Mouse (Mus musculus) MEL-GATA-1-ER (cell line): ENCODE data around the gene Itga10.

Experiments
- DNase-seq: peaks from one replicate; pipeline ENCODE4 v3.0.0-alpha.2; 2012; ENCODE audit warnings: low read depth; ENCODE audit errors: extremely low read depth

Itga10 gene

DNA sequence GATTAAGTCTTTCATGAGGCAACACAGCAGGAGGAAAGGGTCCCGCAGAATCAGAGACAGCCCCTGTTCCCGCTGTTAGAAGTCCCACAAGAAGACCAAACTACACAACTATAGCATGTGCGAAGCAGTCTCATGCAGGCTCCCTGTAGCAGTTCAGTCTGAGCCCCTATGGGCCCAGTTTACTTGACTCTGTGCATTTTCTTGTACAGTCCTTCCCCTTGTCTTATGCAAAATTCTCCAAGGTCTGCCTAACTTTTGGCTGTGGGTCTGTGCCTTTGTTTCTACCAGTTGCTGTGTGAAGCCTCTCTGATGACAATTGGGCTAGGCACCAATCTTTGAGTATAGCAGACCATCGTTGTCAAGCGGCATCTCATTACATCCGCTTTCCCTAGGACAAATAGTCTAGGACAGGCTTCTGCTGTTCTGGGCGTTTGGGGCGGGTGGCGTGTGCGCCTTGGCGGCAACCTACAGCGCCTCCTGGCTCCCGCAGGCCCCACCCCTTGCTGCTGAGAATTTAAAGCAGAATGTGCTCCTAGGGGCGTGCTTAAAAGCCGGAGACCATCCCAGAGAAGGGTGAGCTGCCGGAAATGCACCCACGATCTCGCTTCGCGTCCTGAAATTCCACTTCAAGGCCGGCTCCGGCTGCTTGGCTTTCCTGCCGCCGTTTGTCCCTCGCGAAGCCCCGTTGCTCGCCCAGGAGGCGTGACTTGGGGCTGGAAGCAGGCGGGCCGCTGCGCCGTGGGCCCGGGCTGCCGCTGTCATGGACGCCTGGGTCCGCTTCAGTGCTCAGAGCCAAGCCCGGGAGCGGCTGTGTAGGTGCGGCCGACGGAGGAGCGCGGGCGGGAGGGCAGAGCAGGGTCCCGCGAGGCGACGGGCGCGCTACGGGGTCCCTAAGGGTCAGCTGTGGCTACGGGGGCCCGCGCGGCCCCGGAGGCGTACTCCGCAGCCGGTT, 10.2 kb upstream of the Itga10 start, which contains the start of the genes Pex11b and Gm42957:
Gene Pex11b, plus strand, starts transcription at position 449 of the 952 bp plus-strand sequence.
Gene Gm42957, plus strand, starts transcription at position 547 of the 952 bp plus-strand sequence.
- DNase-seq: peak; percentile 95

DNA sequence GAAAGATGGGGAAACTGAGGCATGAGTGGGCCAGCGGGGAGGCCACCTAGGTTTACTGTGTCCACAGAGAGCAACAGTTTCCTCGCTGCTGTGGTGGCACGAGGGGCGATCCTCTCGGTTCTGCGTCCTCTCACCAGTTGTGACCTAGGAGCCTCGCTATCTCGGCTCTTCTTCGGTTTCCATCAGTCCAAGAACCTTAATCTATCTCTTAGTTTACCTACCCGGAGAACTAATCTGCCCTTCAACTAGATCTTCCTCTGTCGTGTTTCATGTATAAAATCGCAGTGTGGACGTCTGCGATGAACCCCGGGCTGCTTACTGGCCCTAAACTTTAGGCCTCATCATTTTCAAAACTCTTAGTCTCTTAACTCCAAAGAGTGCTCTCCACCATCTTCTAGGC, 9.5 kb upstream of the Itga10 start:
- peak; percentile 47 for DNase-seq

DNA sequence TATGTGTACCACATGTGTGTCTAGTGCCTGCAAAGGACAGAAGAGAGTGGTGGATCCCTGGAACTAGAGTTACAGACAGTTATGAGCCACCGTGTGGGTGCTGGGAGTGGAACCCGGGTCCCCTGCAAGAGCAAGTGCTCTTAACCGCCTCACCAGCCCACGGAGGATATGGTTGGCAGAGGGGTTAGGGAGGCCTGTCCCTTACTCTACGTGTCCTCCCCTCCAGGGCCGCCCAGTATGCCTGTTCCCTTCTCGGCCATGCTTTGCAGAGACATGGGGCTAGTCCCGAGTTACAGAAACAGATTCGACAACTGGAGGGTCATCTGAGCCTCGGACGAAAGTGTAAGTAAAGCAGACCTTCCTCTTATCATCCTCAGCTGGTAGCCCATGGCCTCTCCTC, 8.9 kb upstream of the Itga10 start:
- DNase-seq: no peak

- DNase-seq: peak; percentile 81
Observed at GRCm38 (mm10) chr3:96639219-96639618, 6.2 kb upstream of the Itga10 start.

GRCm38 (mm10) chr3:96647365-96647764, 2.0 kb downstream of the Itga10 start:
- DNase-seq: no peak

- DNase-seq: peak; percentile 76
Observed at GRCm38 (mm10) chr3:96660901-96661300, 15.5 kb downstream of the Itga10 start.

DNA sequence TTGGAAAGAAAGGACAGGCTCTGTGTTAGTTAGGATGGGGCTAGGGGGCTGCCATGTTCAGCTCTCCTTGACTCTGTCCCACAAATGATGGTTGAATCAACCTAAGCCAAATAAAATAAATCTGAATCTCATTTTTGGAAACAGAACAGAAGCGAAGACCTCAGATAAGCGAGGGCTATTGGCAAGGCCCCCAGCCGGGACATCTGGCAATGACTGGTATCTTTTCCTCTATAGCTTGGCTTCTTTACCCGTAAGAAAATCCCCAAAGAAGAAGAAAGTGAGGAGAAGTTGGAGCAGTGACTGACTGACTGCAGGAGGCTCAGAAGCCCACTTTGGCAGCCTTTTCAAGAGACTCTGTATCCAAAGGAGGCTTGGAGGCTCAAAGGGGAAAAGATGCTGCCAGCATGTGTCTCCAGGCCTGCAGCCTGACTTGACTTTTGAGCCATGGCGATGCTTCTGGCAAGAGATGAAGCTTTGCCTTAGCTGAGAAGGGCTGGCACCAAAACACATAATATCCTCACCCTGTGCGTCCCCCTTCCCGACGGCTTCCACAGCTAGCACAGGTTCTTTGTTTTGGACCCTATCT, 17.4 kb downstream of the Itga10 start:
- no peak for DNase-seq

DNA sequence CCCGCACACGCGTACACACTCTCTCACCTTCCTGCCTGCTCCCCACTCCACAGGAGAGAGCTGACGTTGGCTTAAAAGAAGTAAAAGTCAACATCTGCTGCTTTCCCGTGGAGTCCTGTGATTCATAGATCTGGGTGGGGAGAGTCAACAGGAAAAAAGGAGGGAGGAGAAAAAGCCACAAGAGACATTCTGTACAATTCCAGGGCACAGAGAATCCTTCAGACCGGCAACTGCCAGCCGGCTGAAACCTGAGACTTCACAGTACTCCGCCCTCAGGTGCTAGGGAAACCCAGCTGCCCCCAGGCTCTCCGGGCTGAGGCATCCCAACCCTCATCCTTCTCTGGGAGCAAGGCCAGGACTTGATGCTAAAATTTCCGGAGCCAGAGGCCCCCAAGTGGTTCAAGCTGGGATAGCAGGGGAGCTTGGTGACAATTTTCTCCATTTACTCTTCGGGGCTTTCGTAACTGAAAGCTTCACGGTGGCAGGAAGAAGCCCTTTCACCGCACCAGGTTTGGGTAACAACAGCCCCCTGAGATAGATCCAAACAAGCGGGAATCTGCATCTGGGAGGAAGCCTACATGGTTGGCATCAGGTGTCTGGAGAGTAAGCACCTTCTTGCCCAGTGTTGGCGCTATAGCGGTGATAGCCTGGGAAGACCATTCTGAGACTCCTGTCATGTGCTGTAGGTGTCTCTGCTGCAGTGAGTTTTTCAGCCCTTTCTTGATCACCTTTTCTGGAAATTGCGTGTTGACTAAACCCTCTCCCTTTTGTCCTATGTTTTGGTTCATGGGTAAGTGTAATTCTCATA, 18.3 kb downstream of the Itga10 start:
- DNase-seq: peak; percentile 77

DNA sequence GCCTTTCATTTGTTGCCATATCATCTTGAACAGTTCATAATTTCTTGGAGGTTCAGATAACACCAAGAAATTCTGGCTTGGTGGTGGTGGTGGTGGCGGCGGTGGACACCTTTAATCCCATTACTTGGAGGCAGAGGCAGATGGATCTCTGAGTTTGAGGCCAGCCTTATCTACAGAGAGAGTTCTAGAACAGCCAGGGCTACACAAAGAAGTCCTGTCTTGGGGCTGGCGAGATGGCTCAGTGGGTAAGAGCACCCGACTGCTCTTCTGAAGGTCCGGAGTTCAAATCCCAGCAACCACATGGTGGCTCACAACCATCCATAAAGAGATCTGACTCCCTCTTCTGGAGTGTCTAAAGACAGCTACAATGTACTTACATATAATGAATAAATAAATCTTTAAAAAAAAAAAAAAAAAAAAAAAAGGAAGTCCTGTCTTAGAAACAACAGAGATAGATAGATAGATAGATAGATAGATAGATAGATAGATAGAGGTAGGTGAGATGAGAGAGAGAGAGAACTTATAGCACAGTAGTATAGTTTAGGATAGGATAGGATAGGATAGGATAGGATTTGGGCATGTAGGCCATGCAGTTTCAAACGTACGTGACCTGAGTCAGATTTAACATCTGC, 20.5 kb downstream of the Itga10 start:
- DNase-seq: peak; percentile 46

DNA sequence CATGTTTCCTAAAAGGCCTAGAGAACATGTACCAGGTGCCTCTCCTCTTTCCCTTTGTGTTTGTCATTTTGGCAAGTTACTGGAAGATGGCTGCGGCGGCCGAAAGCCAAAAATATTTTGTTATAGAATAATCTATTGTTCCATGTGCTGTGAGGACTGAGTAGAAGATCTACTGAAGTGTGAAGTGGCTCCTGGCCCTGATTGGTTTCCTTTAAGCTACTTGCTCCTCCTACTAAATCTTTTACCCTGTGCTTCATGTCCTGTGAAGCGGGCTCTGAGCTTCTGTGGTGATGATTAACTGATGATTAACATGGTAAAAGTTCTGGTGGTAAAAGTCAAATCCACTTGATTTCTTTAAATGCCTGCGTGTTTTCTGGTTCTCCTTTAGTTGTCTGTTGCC, 21.5 kb downstream of the Itga10 start:
- no peak for DNase-seq

- peak; percentile 62 for DNase-seq
Observed at GRCm38 (mm10) chr3:96667316-96667715, 21.9 kb downstream of the Itga10 start.

DNA sequence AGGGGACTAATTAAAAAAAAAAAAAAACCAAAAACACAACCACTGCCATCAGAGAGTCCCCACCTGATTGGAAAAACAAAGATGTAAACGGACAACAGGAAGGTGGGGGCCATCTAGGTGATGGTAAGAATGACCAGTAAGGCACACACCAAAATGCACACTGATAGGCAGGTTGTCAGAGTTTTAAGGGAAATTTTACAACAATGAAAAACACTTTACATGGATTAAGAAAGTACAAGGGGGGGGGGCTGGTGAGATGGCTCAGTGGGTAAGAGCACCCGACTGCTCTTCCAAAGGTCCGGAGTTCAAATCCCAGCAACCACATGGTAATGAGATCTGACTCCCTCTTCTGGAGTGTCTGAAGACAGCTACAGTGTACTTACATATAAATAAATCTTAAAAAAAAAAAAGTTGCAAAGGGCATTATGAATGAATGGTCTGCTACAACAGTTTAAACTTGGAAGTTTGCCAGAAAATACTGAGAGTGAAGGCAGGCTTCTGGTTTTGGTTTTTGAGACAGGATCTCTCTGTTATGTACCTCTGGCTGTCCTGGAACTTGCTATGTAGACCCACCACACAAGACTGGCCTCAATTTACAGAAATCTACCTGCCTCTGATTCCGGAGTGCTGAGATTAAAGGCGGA, 23.2 kb downstream of the Itga10 start:
- DNase-seq: no peak

- peak; percentile 98 for DNase-seq
Observed at GRCm38 (mm10) chr3:96669727-96670468, 24.5 kb downstream of the Itga10 start, which contains the start of gene Ankrd35. TSS of gene Ankrd35 (plus strand) at chr3:96670131.

- no peak for DNase-seq
Observed at GRCm38 (mm10) chr3:96671519-96671918, 26.1 kb downstream of the Itga10 start.

DNA sequence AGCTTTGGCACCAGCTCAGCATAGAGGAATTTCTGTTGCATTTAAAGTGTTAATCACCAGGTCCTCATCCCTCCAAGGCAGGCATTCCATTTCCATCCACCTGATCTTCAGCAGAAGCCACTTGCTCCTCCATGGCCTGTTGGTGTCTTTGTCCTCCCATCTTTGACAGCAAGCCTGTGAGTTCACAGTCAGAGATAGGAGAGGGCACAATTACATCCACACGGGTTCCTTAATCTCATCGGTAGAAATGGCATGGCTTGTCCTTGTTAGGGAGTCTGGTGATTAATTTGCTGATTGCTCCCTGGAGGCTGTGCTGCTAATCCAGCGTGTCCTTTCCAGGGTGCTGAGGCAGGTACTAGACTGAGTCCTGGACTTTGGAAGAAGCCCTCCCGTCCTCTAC, 28.1 kb downstream of the Itga10 start:
- DNase-seq: no peak

DNA sequence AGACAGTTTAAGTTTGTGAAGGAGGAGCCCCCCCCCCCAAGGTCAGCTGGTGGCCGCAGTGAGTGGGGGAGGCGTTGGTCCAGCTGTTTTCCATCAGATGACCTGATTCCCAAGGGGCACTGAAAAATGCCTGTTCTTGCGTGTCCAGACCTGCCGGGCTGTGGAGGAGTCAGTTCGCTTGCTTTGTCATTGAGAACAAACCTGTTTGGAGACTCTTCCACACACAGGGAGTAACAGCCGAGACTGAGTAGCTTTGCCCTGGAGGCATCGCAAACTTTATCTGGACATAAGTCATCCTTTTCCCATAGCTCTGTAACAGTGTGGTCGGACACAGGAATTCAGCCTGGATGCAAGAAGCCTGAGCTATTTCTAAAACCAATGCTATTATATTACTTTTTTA, 29.1 kb downstream of the Itga10 start:
- DNase-seq: no peak

GRCm38 (mm10) chr3:96675171-96675570, 29.8 kb downstream of the Itga10 start:
- peak; percentile 95 for DNase-seq

DNA sequence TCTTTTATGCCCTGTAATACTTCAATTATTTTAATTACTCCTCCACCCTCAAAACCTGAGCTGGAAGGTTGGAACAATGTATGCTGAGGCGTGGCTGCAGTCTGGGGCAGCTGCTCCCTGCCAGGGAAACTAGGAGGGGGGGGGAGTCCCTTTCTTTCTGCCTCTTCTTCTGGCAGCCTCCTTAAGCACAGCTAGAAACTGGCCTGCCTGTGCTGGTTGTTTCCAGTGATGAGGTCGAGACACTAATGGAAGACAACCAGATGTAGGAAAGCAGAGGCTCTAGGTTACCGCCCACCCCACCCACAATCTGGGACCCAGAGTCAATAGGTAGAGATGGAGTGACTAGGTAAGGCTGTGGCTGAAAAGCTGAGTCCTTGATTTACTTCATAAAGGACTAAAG, 30.3 kb downstream of the Itga10 start:
- no peak for DNase-seq

GRCm38 (mm10) chr3:96678456-96678855, 33.1 kb downstream of the Itga10 start:
- no peak for DNase-seq

DNA sequence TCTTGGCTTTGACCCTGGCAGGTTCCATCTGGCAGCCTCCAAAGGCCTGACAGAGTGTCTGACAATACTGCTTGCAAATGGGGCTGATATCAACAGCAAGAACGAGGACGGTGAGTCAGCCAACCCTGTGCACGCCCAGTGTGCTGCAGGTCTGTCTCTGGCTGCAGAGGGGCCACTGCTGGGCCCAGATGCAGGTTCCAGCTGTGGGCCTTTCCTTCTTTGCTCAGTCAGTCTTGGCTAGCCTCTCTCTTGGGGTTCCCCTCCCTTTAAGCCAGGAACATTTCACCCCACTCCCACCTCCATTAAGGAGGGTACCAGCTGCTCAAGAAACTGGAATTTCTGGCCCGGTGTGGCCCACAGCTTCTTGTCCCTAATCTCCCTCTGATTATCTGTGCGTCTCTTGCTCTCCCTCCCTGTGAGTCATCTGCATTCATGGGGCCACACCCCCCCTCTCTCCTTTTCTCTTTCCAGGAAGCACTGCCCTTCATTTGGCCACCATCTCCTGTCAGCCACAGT, 33.8 kb downstream of the Itga10 start:
- DNase-seq: no peak
